In the genomic region with DNA sequence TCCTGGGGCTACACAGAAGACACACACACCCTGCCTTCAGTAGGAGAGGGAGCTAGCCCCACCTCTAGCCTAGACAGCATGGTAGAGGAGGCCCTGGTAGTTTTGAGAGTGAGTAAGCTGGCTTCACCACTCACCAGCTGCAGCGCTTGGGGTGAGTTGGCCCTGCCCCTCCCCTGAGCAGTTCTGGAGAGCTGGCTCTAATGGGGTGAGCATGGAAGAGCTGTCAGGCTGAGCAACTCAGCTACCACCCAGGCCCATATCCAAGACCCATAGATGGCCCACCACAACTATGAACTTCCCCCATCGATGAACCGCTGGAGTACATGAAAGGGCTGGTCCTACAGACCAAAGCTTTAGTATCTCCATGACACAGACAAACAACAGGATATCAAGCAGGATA, we compare ENCODE assay signal across 20 mouse cellular contexts. TPM values are rescaled to one million over a fixed set of nuclear protein-coding genes. Genes with fewer than 3 reads are reported as not detected.
DNase-seq lines count a peak whose midpoint lies in the region; ATAC-seq lines count a peak whose summit lies in the region.
"Had no signal": no experiment of that assay in that cellular context is flagged by ENCODE, and none has a peak within 500 bp of the region (broad histone marks: within the 10 kb centered on the region; RNA-seq: fewer than 3 reads in every experiment).

No protein-coding gene starts in this region.

- H3K9me3 ChIP-seq in heart, embryonic 11.5 days (replicated peaks; ENCODE audit: control insufficient read depth, low read length), result no peaks in the 10 kb centered on the region
- H3K9me3 ChIP-seq in megakaryocyte, embryonic 14.5 days, result no peaks in the 10 kb centered on the region
- H3K9me3 ChIP-seq: embryonic facial prominence, embryonic 12.5 days; forebrain, embryonic 13.5 days; hindbrain, embryonic 13.5 days had no signal

- H3K36me3 ChIP-seq in heart, embryonic 11.5 days (ENCODE audit: control insufficient read depth, insufficient read depth, low read length), result peaks cover 18% of the 10 kb centered on the region
- peaks cover 59% of the 10 kb centered on the region for H3K36me3 ChIP-seq in megakaryocyte, embryonic 14.5 days (replicated peaks; ENCODE audit: low read length)

- H3K4me1 ChIP-seq in heart, embryonic 11.5 days (ENCODE audit: control insufficient read depth, insufficient read depth, low read length), result no peaks in the 10 kb centered on the region
- peaks cover 26% of the 10 kb centered on the region for H3K4me1 ChIP-seq in megakaryocyte, embryonic 14.5 days
- H3K4me1 ChIP-seq: embryonic facial prominence, embryonic 12.5 days; forebrain, embryonic 13.5 days; hindbrain, embryonic 13.5 days had no signal

- ATAC-seq in heart, embryonic 11.5 days (replicated peaks; ENCODE audit: insufficient number of reproducible peaks, low FRiP score, low TSS enrichment), result 0 out of 2 replicates have a peak, but pooled peaks have one; percentile 46
- no peak for ATAC-seq in megakaryocyte, adult 5-6 weeks (ENCODE audit: poor library complexity, severe bottlenecking)
- ATAC-seq in megakaryocyte progenitor cell, adult 5-6 weeks (replicated peaks; ENCODE audit: poor library complexity), result no peak
- ATAC-seq: forebrain, embryonic 13.5 days; forebrain, postnatal 0 days had no signal

- no peak overlapping the region for H3K4me3 ChIP-seq in heart, embryonic 11.5 days (ENCODE audit: low read depth, low read length)
- peak overlapping the region; percentile 76 for H3K4me3 ChIP-seq in megakaryocyte, embryonic 14.5 days (replicated peaks)
- H3K4me3 ChIP-seq: embryonic facial prominence, embryonic 12.5 days; forebrain, embryonic 13.5 days; gastrocnemius, adult 2 months; hindbrain, embryonic 13.5 days had no signal

- no peak overlapping the region for H3K4me2 ChIP-seq in heart, embryonic 11.5 days
- H3K4me2 ChIP-seq: embryonic facial prominence, embryonic 12.5 days; forebrain, embryonic 13.5 days; hindbrain, embryonic 13.5 days had no signal

- WGBS in heart, embryonic 11.5 days (ENCODE audit: insufficient replicate concordance), result 86% methylated on average over 3 of the region's 3 CpGs

- H3K27me3 ChIP-seq in heart, embryonic 11.5 days (ENCODE audit: control insufficient read depth, insufficient read depth, low read length), result no peaks in the 10 kb centered on the region
- H3K27me3 ChIP-seq in megakaryocyte, embryonic 14.5 days (replicated peaks), result no peaks in the 10 kb centered on the region
- H3K27me3 ChIP-seq: embryonic facial prominence, embryonic 12.5 days; forebrain, embryonic 13.5 days; hindbrain, embryonic 13.5 days had no signal

- intact Hi-C loops in heart, postnatal 14 days (cut with DNase I), result no loop called here
- intact Hi-C loops in gastrocnemius, postnatal 36 days (cut with DNase I), result no loop called here

- DNase-seq in heart, postnatal 14 days, result no peak
- peak; percentile 21 for DNase-seq in lung, postnatal 14 days
- DNase-seq in gastrocnemius, postnatal 36 days, result no peak
- no peak for DNase-seq in kidney, adult 11 months
- DNase-seq: adrenal gland, postnatal 10 days; cerebellum, adult 11 months; cerebellum, adult 8-10 months; cerebellum, postnatal 25 days; forebrain, postnatal 0 days; gastrocnemius, adult 2 months; gastrocnemius, postnatal 25 days; heart, adult 11 months; heart, postnatal 10 days had no signal

- H3K9ac ChIP-seq in heart, embryonic 11.5 days (ENCODE audit: low read depth, low read length), result no peak overlapping the region
- H3K9ac ChIP-seq: embryonic facial prominence, embryonic 12.5 days; forebrain, embryonic 13.5 days; forebrain, postnatal 0 days; hindbrain, embryonic 13.5 days had no signal

- no peak overlapping the region for H3K27ac ChIP-seq in heart, embryonic 11.5 days (ENCODE audit: low read depth, low read length)
- H3K27ac ChIP-seq: embryonic facial prominence, embryonic 12.5 days; forebrain, embryonic 13.5 days; gastrocnemius, adult 2 months; hindbrain, embryonic 13.5 days had no signal

RNA-seq across cellular contexts. Expression of a gene that starts 35.9 kb away (rescaled TPM):
- 20.7 and 21.8 TPM in 2 replicates for polyA plus RNA-seq in heart, embryonic 11.5 days (2014; fragmentation: Nextera tagmentation; extraction: Ambion mirVana)
- 1 to 10 TPM; 5.6 to 6.3 TPM for total RNA-seq in heart, postnatal 14 days (2021)
- polyA plus RNA-seq in megakaryocyte, embryonic 14.5 days (2012; ENCODE audit: insufficient read depth, low replicate concordance), result 1.6 TPM in 1 of 2 replicates, not detected in the other
- total RNA-seq in megakaryocyte, adult 5-6 weeks (2015), result 16.4 and 16.7 TPM in 2 replicates
- 13.4 and 13.7 TPM in 2 replicates for total RNA-seq in megakaryocyte, adult 5-6 weeks (2017)
- 1 to 10 TPM; 2.7 to 4.2 TPM for total RNA-seq in gastrocnemius, postnatal 36 days (2021)
- total RNA-seq in megakaryocyte progenitor cell, adult 5-6 weeks (2015), result 27.5 and 28.3 TPM in 2 replicates
- 23.3 and 29.7 TPM in 2 replicates for total RNA-seq in megakaryocyte progenitor cell, adult 5-6 weeks (2017)
